Mouse (Mus musculus) MEL (cell line): ENCODE data around the gene Vps53. TPM values are rescaled to one million over a fixed set of nuclear protein-coding genes. Genes with fewer than 3 reads are reported as not detected.

Source experiments
- DNase-seq: peaks from one replicate; pipeline ENCODE4 v3.0.0; 2011; ENCODE audit warnings: low read depth, low spot score
- H3K27ac ChIP-seq: 2 replicates; pipeline ENCODE4 v1.5.1; 2012; ENCODE audit warnings: low read depth, mild to moderate bottlenecking, control low read depth, low read length, moderate library complexity; ENCODE audit not compliant: control insufficient read depth
- H3K27me3 ChIP-seq, 2 experiments: fragments of 150-350 bp in 1 of 2; sonication (generic) in 1 of 2; 2 replicates each; pipeline ENCODE4 v1.6.1; 2012; ENCODE audit warnings: low read length in 2 of 2, mild to moderate bottlenecking in 2 of 2, improper control_type of control experiment in 1 of 2, moderate library complexity in 1 of 2; ENCODE audit not compliant: insufficient read depth in 2 of 2, control insufficient read depth in 1 of 2
- H3K36me3 ChIP-seq, 2 experiments: 2 replicates each; pipeline ENCODE4 v1.6.1; 2012 to 2014; ENCODE audit warnings: low read length in 2 of 2, improper control_type of control experiment in 1 of 2, inconsistent platforms in 1 of 2, mild to moderate bottlenecking in 1 of 2; ENCODE audit not compliant: insufficient read depth in 2 of 2, control insufficient read depth in 1 of 2
- H3K4me1 ChIP-seq, 2 experiments: fragments of 150-350 bp in 1 of 2; sonication (generic) in 1 of 2; 2 replicates each; pipeline ENCODE4 v1.6.1; 2012; ENCODE audit warnings: low read length in 2 of 2, improper control_type of control experiment in 1 of 2, mild to moderate bottlenecking in 1 of 2; ENCODE audit not compliant: insufficient read depth in 2 of 2, control insufficient read depth in 1 of 2
- H3K4me3 ChIP-seq, 2 experiments: fragments of 150-350 bp in 1 of 2; sonication (generic) in 1 of 2; 2 replicates each; pipeline ENCODE4 v1.5.1; 2012; ENCODE audit warnings: low read depth in 2 of 2, low read length in 2 of 2, mild to moderate bottlenecking in 2 of 2, moderate library complexity in 2 of 2, control low read depth in 1 of 2, improper control_type of control experiment in 1 of 2; ENCODE audit not compliant: control insufficient read depth in 1 of 2, insufficient read depth in 1 of 2
- H3K79me2 ChIP-seq: 2 replicates; pipeline ENCODE4 v1.6.1; 2012; ENCODE audit warnings: mild to moderate bottlenecking, low read length, moderate library complexity; ENCODE audit not compliant: control insufficient read depth, poor library complexity, insufficient read depth
- H3K9ac ChIP-seq: 2 replicates; pipeline ENCODE4 v1.6.1; 2012; ENCODE audit warnings: low read depth, mild to moderate bottlenecking, control low read depth, low read length, moderate library complexity; ENCODE audit not compliant: control insufficient read depth, poor library complexity, severe bottlenecking
- H3K9me3 ChIP-seq: fragments of 150-350 bp; sonication (generic); replicated peaks from 2 replicates; pipeline ENCODE4 v1.6.1; 2012; ENCODE audit warnings: mild to moderate bottlenecking, low read length, improper control_type of control experiment, moderate library complexity; ENCODE audit not compliant: insufficient read depth
- BHLHE40 ChIP-seq: IDR thresholded peaks from 2 replicates; pipeline ENCODE4 v1.6.1; 2012; ENCODE audit warnings: low read depth, mild to moderate bottlenecking, inconsistent platforms, low read length, improper control_type of control experiment, borderline replicate concordance
- CHD1 ChIP-seq: IDR thresholded peaks from 2 replicates; pipeline ENCODE4 v1.6.1; 2012; ENCODE audit warnings: low read depth, mild to moderate bottlenecking, inconsistent platforms, low read length, improper control_type of control experiment
- CTCF ChIP-seq, 3 experiments: IDR thresholded peaks in 2 of 3; conservative IDR thresholded peaks in 1 of 3; 2 replicates each; pipeline ENCODE4 v1.5.1; 2011 to 2012; ENCODE audit warnings: low read length in 3 of 3, low read depth in 2 of 3, mild to moderate bottlenecking in 2 of 3, improper control_type of control experiment in 1 of 3, inconsistent platforms in 1 of 3, mixed read lengths in 1 of 3, moderate library complexity in 1 of 3; ENCODE audit not compliant: control insufficient read depth in 1 of 3, insufficient read depth in 1 of 3, poor library complexity in 1 of 3, severe bottlenecking in 1 of 3
- E2F4 ChIP-seq: IDR thresholded peaks from 2 replicates; pipeline ENCODE4 v1.6.1; 2011; ENCODE audit warnings: low read depth, low read length, improper control_type of control experiment, borderline replicate concordance
- ELF1 ChIP-seq: IDR thresholded peaks from 2 replicates; pipeline ENCODE4 v1.6.1; 2014; ENCODE audit warnings: low read depth, mild to moderate bottlenecking, inconsistent platforms, low read length, improper control_type of control experiment, moderate library complexity
- EP300 ChIP-seq, 2 experiments: IDR thresholded peaks; 2 replicates each; pipeline ENCODE4 v1.6.1; 2011; ENCODE audit warnings: improper control_type of control experiment in 2 of 2, low read length in 2 of 2, low read depth in 1 of 2, mild to moderate bottlenecking in 1 of 2
- JUND ChIP-seq: IDR thresholded peaks from 2 replicates; pipeline ENCODE4 v1.6.1; 2011; ENCODE audit warnings: low read depth, mild to moderate bottlenecking, improper control_type of control experiment, low read length
- MAFK ChIP-seq: IDR thresholded peaks from 2 replicates; pipeline ENCODE4 v1.6.1; 2011; ENCODE audit warnings: low read depth, mild to moderate bottlenecking, low read length, improper control_type of control experiment, borderline replicate concordance
- MAZ ChIP-seq: IDR thresholded peaks from 2 replicates; pipeline ENCODE4 v1.6.1; 2012; ENCODE audit warnings: low read depth, mild to moderate bottlenecking, inconsistent platforms, low read length, improper control_type of control experiment
- MXI1 ChIP-seq: IDR thresholded peaks from 2 replicates; pipeline ENCODE4 v1.6.1; 2011; ENCODE audit warnings: mild to moderate bottlenecking, low read depth, low read length, improper control_type of control experiment
- MYB ChIP-seq: IDR thresholded peaks from 2 replicates; pipeline ENCODE4 v1.6.1; 2011; ENCODE audit warnings: mild to moderate bottlenecking, low read depth, low read length, improper control_type of control experiment
- MYC ChIP-seq: IDR thresholded peaks from 2 replicates; pipeline ENCODE4 v1.6.1; 2011; ENCODE audit warnings: low read depth, mild to moderate bottlenecking, low read length, improper control_type of control experiment, moderate library complexity
- NELFE ChIP-seq: IDR thresholded peaks from 2 replicates; pipeline ENCODE4 v1.6.1; 2011; ENCODE audit warnings: low read depth, low read length, improper control_type of control experiment
- NRF1 ChIP-seq: IDR thresholded peaks from 2 replicates; pipeline ENCODE4 v1.6.1; 2014; ENCODE audit warnings: low read depth, mild to moderate bottlenecking, inconsistent platforms, low read length, improper control_type of control experiment, moderate library complexity; ENCODE audit not compliant: poor library complexity, insufficient read depth, severe bottlenecking
- RAD21 ChIP-seq: IDR thresholded peaks from 2 replicates; pipeline ENCODE4 v1.6.1; 2011; ENCODE audit warnings: mild to moderate bottlenecking, low read depth, low read length, improper control_type of control experiment
- RCOR1 ChIP-seq: IDR thresholded peaks from 2 replicates; pipeline ENCODE4 v1.6.1; 2012; ENCODE audit warnings: low read depth, mild to moderate bottlenecking, inconsistent platforms, low read length, improper control_type of control experiment
- SIN3A ChIP-seq: IDR thresholded peaks from 2 replicates; pipeline ENCODE4 v1.6.1; 2012; ENCODE audit warnings: low read length, improper control_type of control experiment, inconsistent platforms
- SMC3 ChIP-seq: IDR thresholded peaks from 2 replicates; pipeline ENCODE4 v1.6.1; 2011; ENCODE audit warnings: low read depth, low read length, improper control_type of control experiment
- TBP ChIP-seq: IDR thresholded peaks from 2 replicates; pipeline ENCODE4 v1.8.0; 2011; ENCODE audit warnings: low read depth, low read length, improper control_type of control experiment
- ZC3H11A ChIP-seq: IDR thresholded peaks from 2 replicates; pipeline ENCODE4 v1.6.1; 2012; ENCODE audit warnings: low read depth, mild to moderate bottlenecking, inconsistent platforms, low read length, improper control_type of control experiment
- ZKSCAN1 ChIP-seq: IDR thresholded peaks from 2 replicates; pipeline ENCODE4 v1.6.1; 2012; ENCODE audit warnings: low read depth, mild to moderate bottlenecking, inconsistent platforms, low read length, improper control_type of control experiment, moderate library complexity
- ZNF384 ChIP-seq: IDR thresholded peaks from 2 replicates; pipeline ENCODE4 v1.6.1; 2012; ENCODE audit warnings: low read depth, mild to moderate bottlenecking, inconsistent platforms, low read length, improper control_type of control experiment
- polyA plus RNA-seq, 2 experiments: library from polyadenylated mRNA; stranded (reverse) in 1 of 2; unstranded in 1 of 2; fragments of >175 nt in 1 of 2; fragments of >200 nt in 1 of 2; gene quantifications; 2 replicates each; pipeline versions ENCODE4 v1.2.1 to v1.2.4; 2012; ENCODE audit warnings: low replicate concordance in 2 of 2, low read depth in 1 of 2; ENCODE audit not compliant: insufficient read length in 2 of 2, insufficient read depth in 1 of 2, missing spikeins in 1 of 2
- total RNA-seq: library from RNA; depleted of rRNA; stranded (reverse); fragments of 300-350 nt; gene quantifications from 2 replicates; pipeline ENCODE4 v1.2.3, GENCODE M21; 2012

The Vps53 gene
- total and polyA plus RNA-seq, 3 experiments: 38.4 to 50.4 TPM; not detected in 1

DNA sequence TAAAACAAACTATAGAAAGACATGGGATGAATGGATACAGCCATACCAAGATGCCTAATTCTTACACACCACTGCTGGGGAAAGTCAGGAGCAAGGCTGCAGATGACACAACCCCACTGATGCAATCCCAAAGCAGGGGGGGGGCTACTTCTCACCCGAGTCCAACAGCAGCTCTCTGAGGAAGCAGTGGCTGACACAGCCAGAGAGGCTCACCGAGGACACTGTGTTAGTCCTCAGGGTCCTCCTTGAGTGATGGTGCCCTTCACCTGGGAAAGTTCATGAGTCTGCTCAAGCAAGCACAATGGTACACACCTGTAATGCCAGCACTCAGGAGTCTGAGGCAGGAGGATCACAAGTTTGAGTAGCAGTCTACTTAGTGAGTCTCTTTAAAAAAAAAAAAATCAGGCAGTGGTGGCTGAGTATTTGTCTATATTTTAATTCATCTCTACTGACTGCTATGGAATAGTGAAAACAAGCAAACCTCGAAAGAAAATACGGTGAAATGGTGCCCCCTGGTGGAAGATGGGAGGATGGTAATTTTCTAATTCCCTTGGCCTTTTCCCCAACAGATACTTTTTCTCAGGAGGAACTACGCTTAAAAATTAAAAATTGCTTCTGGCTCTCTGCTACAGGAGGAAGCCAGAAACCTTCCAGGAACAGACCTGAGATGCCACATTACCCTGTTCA, 12.2 kb downstream of the Vps53 start:
- Histone ChIP-seq H3K27ac (no peak overlapping the region), H3K36me3 (peaks cover 0 to 3% of the 10 kb centered on the region in 2 experiments; a peak in 1 of 4 replicates), H3K9me3 (no peaks in the 10 kb centered on the region), H3K4me3 (peak overlapping the region in 1 of 2 experiments; percentile 32; a peak in 1 of 4 replicates), H3K4me1 (peaks cover 0 to 6% of the 10 kb centered on the region in 2 experiments; a peak in 2 of 4 replicates), H3K79me2 (no peaks in the 10 kb centered on the region), H3K9ac (peak overlapping the region; percentile 3; the same call in 1 of the 2 replicates), H3K27me3 (no peaks in the 10 kb centered on the region)
- TF ChIP-seq ZC3H11A (peak; percentile 97), RAD21 (peak; percentile 96), MAFK (no peak), SMC3 (peak; percentile 94), MAZ (0 out of 2 replicates have a peak, but pooled peaks have one; percentile 3), MYC (0 out of 2 replicates have a peak, but pooled peaks have one; percentile 37), ZNF384 (peak; percentile 66; the same call in 1 of the 2 replicates), CTCF (IDR thresholded peaks at IDR 0.05 in 2 of 3, conservative IDR thresholded peaks at IDR 0.05 in 1 of 3; ENCODE audit: control insufficient read depth in 1 of 3, insufficient read depth in 1 of 3, low read depth in 2 of 3, low read length in 3 of 3, poor library complexity in 1 of 3, severe bottlenecking in 1 of 3) (peak; percentile 61 to 95 (median 71)), SIN3A (peak; percentile 69; the same call in 1 of the 2 replicates), BHLHE40 (no peak)
- peak; percentile 88 for DNase-seq

GRCm38 (mm10) chr11:76166657-76167056, 12.8 kb downstream of the Vps53 start:
- Histone ChIP-seq H3K4me1 (peaks cover 0 to 6% of the 10 kb centered on the region in 2 experiments; a peak in 2 of 4 replicates), H3K9me3 (no peaks in the 10 kb centered on the region), H3K9ac (no peak overlapping the region), H3K27ac (no peak overlapping the region), H3K36me3 (peaks cover 0 to 3% of the 10 kb centered on the region in 2 experiments; a peak in 1 of 4 replicates), H3K27me3 (no peaks in the 10 kb centered on the region), H3K79me2 (no peaks in the 10 kb centered on the region), H3K4me3 (no peak overlapping the region)
- TF ChIP-seq MAZ (0 out of 2 replicates have a peak, but pooled peaks have one; percentile 11), JUND (no peak), MYB (no peak), BHLHE40 (no peak)
- DNase-seq: no peak

DNA sequence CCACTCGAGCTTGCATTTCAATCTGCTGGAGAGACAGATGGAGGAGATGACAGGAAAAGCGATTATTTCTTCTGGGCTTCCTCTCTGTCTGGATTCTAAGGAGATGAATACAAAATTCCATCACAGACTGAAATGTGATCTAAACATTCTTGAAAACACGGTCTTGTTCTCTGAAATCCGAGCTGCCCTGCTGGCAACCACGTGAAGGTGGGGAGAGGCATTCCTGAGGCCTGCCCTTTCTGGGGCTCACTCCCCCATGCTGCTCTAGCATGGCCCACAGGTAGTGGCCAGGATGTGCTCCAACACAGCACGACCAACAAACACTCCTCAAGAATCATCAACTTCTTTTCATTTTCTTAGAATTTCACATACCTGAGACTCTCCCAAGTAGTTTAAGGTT, 19.2 kb downstream of the Vps53 start:
- Histone ChIP-seq H3K36me3 (peaks cover 0 to 3% of the 10 kb centered on the region in 2 experiments; a peak in 1 of 4 replicates), H3K27ac (no peak overlapping the region), H3K9me3 (no peaks in the 10 kb centered on the region), H3K9ac (no peak overlapping the region), H3K4me3 (no peak overlapping the region), H3K79me2 (no peaks in the 10 kb centered on the region), H3K27me3 (no peaks in the 10 kb centered on the region), H3K4me1 (no peaks in the 10 kb centered on the region)
- no peak for TF ChIP-seq MXI1
- TF ChIP-seq SMC3: no peak
- no peak for TF ChIP-seq ZKSCAN1
- no peak for TF ChIP-seq RAD21
- TF ChIP-seq E2F4: no peak
- no peak for TF ChIP-seq NRF1
- no peak for TF ChIP-seq RCOR1
- TF ChIP-seq EP300 (IDR thresholded peaks at IDR 0.05; ENCODE audit: low read depth in 1 of 2, low read length in 2 of 2): no peak
- no peak for TF ChIP-seq CHD1
- TF ChIP-seq ELF1: no peak
- TF ChIP-seq TBP: no peak
- no peak for TF ChIP-seq NELFE
- DNase-seq: no peak
